Mouse (Mus musculus) gastrocnemius, postnatal 25 days (tissue): Measurements from ENCODE around the gene Tdrd6. TPM values are rescaled to one million over a fixed set of nuclear protein-coding genes. Genes with fewer than 3 reads are reported as not detected.

Source experiments
- DNase-seq: peaks from one replicate; pipeline ENCODE4 v3.0.0; 2022
- long read RNA-seq, 2 experiments: library from polyadenylated mRNA; stranded (forward); transcript quantifications; one replicate each; pipeline ENCODE4 v2.0.0; 2021
- total RNA-seq, 2 experiments: library from RNA; stranded (reverse); gene quantifications; 1 replicate in 1 of 2; 2 replicates in 1 of 2; pipeline ENCODE4 v1.2.3; 2021

Tdrd6 gene
- total RNA-seq = not detected
- long read RNA-seq, experiment 1 = 0 reads
- long read RNA-seq, experiment 2 = 0 reads

DNA sequence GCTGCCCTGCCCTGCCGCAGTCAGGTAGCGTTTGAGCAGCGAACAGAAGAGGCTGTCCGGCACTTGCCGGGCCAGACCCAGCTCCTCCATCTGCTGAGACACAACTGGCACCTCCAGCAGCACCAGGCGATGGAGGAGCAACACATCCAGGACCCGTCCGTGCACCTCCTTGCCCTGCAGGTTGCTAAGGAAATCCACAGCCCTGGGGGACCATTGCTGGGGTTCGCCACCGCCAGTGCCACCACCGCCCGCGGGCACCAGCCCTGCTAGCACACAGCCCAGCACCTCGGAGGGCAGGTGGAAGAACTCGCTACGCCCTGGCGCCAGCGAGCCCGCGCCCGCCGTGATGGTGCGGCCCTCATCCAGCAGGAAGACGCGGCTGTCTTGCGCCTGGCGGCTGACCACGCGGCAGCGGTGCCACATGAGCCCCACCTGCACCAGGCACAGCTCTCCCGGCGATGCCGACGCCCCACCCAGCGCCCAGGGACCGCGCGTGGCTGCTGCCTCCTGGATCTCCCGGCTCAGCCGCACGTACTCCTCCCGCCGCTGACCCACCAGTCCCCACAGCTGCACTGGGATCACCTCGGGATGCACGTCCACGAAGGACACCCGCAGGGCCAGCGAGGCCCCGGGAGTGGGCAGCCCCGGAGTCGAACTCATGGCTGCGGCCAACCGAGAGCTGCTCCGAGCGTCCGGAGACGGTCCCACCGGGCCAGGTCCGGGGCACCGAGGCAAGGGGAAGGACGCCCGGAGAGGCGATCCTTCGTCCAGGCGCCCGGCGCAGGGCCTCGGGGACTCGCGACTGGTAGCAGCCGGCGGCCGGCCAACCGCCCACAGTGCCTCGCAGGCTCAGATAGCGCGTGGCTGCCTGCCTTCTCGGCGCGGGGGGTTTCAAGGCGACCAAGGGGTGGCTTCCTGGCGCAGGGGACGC lies at the start of gene Tdrd6:
TSS of gene Tdrd6 (minus strand) at position 804 of the 931 bp plus-strand sequence.
- peak; percentile 8 for DNase-seq

GRCm38 (mm10) chr17:43677317-43677716 lies 47.2 kb upstream of the Tdrd6 start:
- no peak for DNase-seq

DNA sequence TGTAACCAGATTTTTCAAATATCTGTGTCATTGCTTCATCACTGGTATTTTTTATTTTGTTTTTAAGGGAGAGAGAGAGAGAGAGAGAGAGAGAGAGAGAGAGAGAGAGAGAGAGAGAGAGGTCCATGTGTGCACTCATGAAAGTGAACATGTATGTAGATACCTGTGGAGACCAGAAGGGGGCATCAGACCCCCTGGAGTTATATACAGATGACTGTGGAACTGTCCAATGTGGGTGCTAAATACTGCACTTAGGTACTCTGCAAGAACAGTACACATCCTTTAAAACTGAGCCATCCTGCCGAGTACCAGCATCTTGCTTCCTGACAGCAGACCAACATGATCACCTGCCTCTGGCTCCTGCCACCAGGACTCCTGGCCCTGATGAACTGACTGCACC lies 46.1 kb upstream of the Tdrd6 start:
- no peak for DNase-seq

- DNase-seq = no peak
These were observed 45.1 kb upstream of the Tdrd6 start for GRCm38 (mm10) chr17:43675228-43675627.

GRCm38 (mm10) chr17:43671907-43672306 lies 41.8 kb upstream of the Tdrd6 start:
- DNase-seq = no peak

- no peak for DNase-seq
These were observed 39.1 kb upstream of the Tdrd6 start for GRCm38 (mm10) chr17:43669145-43669695.

GRCm38 (mm10) chr17:43667290-43667843 lies 37.3 kb upstream of the Tdrd6 start, which contains the start of gene Cyp39a1:
TSS of gene Cyp39a1 (plus strand) at chr17:43667425.
- DNase-seq = no peak

GRCm38 (mm10) chr17:43666576-43667289 lies 36.6 kb upstream of the Tdrd6 start, which contains the start of gene Slc25a27:
TSS of gene Slc25a27 (minus strand) at chr17:43667214.
- DNase-seq = peak; percentile 91

- DNase-seq = no peak
These were observed 21.4 kb upstream of the Tdrd6 start for GRCm38 (mm10) chr17:43651314-43652046.

GRCm38 (mm10) chr17:43649641-43650436 lies 19.7 kb upstream of the Tdrd6 start:
- DNase-seq = no peak

DNA sequence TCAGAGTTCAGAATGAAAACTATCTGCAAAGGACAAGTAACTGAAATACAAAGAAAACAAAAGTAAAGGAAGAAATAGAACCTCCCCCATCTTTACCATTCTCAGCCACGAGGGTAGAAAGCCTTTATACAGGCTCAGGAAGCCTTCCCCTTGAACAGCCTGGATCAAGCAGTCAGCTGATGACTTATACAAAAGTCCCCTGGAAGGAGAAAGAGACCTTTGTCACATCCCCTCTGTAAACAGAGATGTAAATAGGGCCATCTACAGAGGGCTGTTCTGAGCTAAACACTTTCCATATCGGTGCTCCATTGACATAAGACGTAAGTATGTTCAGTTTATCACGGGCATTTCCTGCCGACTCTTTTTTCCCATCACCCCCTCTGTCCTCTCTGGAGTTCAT lies 16.8 kb upstream of the Tdrd6 start:
- no peak for DNase-seq

DNA sequence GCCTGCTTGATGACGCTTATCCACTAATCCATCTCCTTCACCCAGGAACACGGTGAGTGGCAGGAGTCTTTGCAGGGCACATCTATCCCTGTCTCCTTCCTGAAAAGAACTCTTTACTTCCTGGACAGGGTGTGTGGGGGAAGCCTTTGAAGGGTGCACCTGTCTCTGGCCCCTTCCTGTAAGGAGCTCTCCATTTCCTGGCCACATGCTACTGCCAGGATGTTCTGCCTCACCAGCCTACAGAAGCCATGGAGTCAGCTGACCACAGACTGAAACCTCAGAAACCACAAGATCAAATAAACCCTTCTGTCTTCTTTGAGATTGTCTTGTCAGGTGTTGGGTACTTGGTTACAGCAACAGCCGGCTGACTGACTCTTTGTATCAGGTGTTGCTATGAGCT lies 15.0 kb upstream of the Tdrd6 start:
- no peak for DNase-seq

DNA sequence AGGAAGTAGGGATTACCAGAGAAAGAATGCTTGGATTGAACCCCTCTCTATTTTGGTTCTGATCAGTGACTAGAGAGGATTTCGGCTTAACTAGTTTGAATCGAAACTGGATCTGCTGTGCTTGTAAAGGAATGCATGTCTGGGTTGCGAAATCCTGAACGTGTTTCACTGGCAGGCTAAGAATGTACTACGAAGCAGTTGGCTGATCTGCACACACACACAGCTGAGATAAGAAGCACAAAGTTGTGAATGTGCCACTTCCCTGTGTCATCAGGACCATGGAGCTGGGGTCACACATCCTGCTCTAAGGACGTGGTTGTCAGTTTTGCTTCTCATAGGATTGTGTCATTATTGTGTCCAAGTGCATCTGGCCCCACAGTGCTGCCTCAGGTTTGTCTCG lies 14.3 kb upstream of the Tdrd6 start:
- DNase-seq = no peak

DNA sequence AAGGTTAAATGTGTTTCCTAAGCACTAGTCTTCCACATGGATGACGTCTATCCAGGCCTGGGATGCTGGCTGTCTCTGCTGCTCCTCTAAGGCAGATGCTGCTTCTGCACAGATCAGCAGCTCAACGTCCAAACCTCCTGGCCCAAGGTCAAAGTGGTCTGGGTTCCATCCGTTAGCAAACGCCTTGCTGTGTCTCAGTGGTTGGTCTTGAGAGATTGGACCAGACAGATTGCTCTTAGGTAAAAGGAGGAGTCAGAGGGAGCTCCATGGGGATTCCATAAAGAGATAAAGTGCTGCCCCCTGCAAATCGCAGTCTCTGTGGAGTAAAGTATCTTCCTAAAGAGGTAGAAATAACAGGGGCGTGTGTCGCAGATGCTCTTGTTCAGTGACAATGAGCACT lies 13.1 kb upstream of the Tdrd6 start:
- DNase-seq = no peak

- DNase-seq = no peak
These were observed 10.7 kb upstream of the Tdrd6 start for GRCm38 (mm10) chr17:43640825-43641224.

GRCm38 (mm10) chr17:43637146-43637545 lies 7.0 kb upstream of the Tdrd6 start:
- DNase-seq = no peak

- no peak for DNase-seq
These were observed 295 bp upstream of the Tdrd6 start for GRCm38 (mm10) chr17:43630427-43630760.

- DNase-seq = no peak
These were observed 1.0 kb downstream of the Tdrd6 start for GRCm38 (mm10) chr17:43629026-43629495.

DNA sequence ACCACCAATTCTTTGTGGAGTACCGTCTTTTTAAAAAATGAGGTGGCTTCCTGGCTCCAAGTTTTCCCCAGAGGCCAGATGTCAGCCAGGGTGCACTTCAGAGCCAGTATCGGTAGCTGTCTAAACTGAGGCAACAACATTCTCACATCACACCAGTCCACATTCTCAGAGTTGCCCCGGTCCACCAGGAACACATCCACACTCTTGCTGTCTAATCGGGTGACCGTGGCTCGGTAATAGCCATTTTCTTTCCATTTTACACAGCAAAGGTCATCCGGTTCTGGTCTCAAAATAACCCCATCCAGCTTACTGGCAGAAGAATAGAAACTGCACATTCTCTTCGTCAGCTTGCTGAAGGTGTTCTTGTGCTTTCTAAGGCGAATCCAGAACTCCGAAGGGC lies 1.9 kb downstream of the Tdrd6 start:
- DNase-seq = no peak

DNA sequence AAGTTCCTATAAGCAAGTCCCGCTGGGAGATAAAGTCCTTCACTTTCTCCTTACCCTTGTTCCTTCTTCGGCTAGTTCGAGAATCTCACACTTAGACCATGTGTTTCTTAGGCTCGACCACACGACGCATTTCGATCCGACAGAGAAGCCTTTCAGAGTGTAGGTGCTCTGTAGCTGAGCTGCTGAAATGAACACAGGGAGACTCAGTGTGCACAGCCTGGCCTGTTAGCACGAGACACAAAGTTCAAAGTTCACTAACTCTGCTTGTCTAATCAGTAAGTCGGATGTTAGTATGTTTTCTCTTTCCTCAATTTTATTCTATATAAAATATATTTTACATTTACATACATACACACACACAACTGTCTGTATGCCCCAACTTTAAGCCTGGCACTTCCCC lies 8.0 kb downstream of the Tdrd6 start:
- no peak for DNase-seq

DNA sequence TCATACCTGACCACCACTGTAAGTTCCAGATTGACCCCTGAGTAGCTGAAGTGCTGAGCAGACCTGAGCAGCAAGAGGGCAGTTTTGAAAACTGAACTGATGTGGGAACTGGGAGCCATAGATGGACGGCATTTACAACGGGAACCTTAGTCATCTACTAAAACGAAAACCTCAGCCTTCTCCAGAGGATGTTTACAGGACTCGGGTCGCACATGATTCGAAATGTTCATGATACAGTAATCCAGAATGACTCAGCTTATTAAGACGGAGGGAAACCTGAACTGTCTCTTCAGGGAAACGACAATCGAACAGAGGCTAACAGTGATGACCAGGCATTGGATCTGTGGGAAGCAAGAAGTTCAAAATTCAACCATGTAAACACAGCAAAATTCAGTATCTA lies 10.9 kb downstream of the Tdrd6 start:
- no peak for DNase-seq
